Mouse (Mus musculus) C2C12 (cell line): ENCODE results near the gene Armh3. TPM values are rescaled to one million over a fixed set of nuclear protein-coding genes. Genes with fewer than 3 reads are reported as not detected.

ENCODE experiments used
- H3K27me3 ChIP-seq: one replicate; pipeline ENCODE4 v1.6.1; 2011; ENCODE audit not compliant: control insufficient read depth, insufficient read depth, insufficient read length
- H3K36me3 ChIP-seq: one replicate; pipeline ENCODE4 v1.6.1; 2011; ENCODE audit not compliant: control insufficient read depth, insufficient read depth
- H3K4me3 ChIP-seq: one replicate; pipeline ENCODE4 v1.5.1; 2011; ENCODE audit warnings: mild to moderate bottlenecking, control low read depth; ENCODE audit not compliant: poor library complexity, insufficient read depth, severe bottlenecking
- H3K79me2 ChIP-seq: one replicate; pipeline ENCODE4 v1.6.1; 2011; ENCODE audit not compliant: control insufficient read depth, insufficient read depth
- H3K79me3 ChIP-seq: one replicate; pipeline ENCODE4 v1.6.1; 2011; ENCODE audit warnings: low read depth, control low read depth
- H3ac ChIP-seq: one replicate; pipeline ENCODE3; 2011; ENCODE audit warnings: low read depth; ENCODE audit not compliant: control insufficient read depth, insufficient read length
- CEBPB ChIP-seq: IDR thresholded peaks from one replicate; pipeline ENCODE4 v1.6.1; 2011; ENCODE audit warnings: low read depth, mild to moderate bottlenecking, control low read depth, moderate library complexity
- CTCF ChIP-seq: IDR thresholded peaks from one replicate; pipeline ENCODE4 v1.5.1; 2011; ENCODE audit not compliant: control insufficient read depth, insufficient read depth, insufficient read length
- FOSL1 ChIP-seq: IDR thresholded peaks from one replicate; pipeline ENCODE4 v1.8.0; 2011; ENCODE audit warnings: mild to moderate bottlenecking, low read length; ENCODE audit not compliant: poor library complexity, insufficient read depth, severe bottlenecking
- MAX ChIP-seq: IDR thresholded peaks from one replicate; pipeline ENCODE4 v1.6.1; 2011; ENCODE audit warnings: mild to moderate bottlenecking, control low read depth
- MYOD1 ChIP-seq: IDR thresholded peaks from one replicate; pipeline ENCODE4 v1.6.1; 2011; ENCODE audit warnings: low read depth; ENCODE audit not compliant: control insufficient read depth, insufficient read length
- MYOG ChIP-seq: IDR thresholded peaks from one replicate; pipeline ENCODE4 v1.6.1; 2011; ENCODE audit not compliant: control insufficient read depth, insufficient read length; ENCODE audit errors: extremely low read depth
- USF1 ChIP-seq: IDR thresholded peaks from one replicate; pipeline ENCODE4 v1.6.1; 2011; ENCODE audit warnings: low read depth, mild to moderate bottlenecking, control low read depth, moderate library complexity
- polyA plus RNA-seq: library from polyadenylated mRNA; unstranded; fragments of >200 nt; fragmentation: generic; extraction: Trizol; gene quantifications from one replicate; pipeline ENCODE4 v1.2.1, GENCODE M21; 2012; ENCODE audit warnings: missing spikeins

The Armh3 gene
- polyA plus RNA-seq, 1 experiment: 6.4 TPM

- Histone ChIP-seq H3K79me3 (no peaks in the 10 kb centered on the region), H3ac (no peak overlapping the region), H3K4me3 (no peak overlapping the region), H3K79me2 (no peaks in the 10 kb centered on the region), H3K36me3 (no peaks in the 10 kb centered on the region), H3K27me3 (no peaks in the 10 kb centered on the region)
- no peak for TF ChIP-seq USF1
- TF ChIP-seq FOSL1: no peak
- TF ChIP-seq MYOD1: no peak
- TF ChIP-seq MYOG: no peak
- TF ChIP-seq MAX: no peak
Measured at GRCm38 (mm10) chr19:45789888-45790874, 208.1 kb downstream of the Armh3 start.

GRCm38 (mm10) chr19:45789365-45789764, 208.9 kb downstream of the Armh3 start:
- no peak overlapping the region for H3K4me3 ChIP-seq
- no peak for TF ChIP-seq MYOG
- TF ChIP-seq USF1: no peak
- TF ChIP-seq CTCF: no peak
- TF ChIP-seq CEBPB: no peak
- no peak for TF ChIP-seq FOSL1
- no peak for TF ChIP-seq MYOD1
- TF ChIP-seq MAX: no peak
- no peaks in the 10 kb centered on the region for H3K79me3 ChIP-seq
- H3ac ChIP-seq: no peak overlapping the region
- H3K36me3 ChIP-seq: no peaks in the 10 kb centered on the region
- no peaks in the 10 kb centered on the region for H3K79me2 ChIP-seq
- no peaks in the 10 kb centered on the region for H3K27me3 ChIP-seq

- no peak overlapping the region for H3ac ChIP-seq
Measured at GRCm38 (mm10) chr19:45788337-45788736, 210.0 kb downstream of the Armh3 start.

GRCm38 (mm10) chr19:45787450-45787849, 210.8 kb downstream of the Armh3 start:
- TF ChIP-seq USF1 (no peak), CEBPB (no peak), FOSL1 (no peak), MYOD1 (no peak), MAX (no peak)
- Histone ChIP-seq H3K79me2 (peaks cover 8% of the 10 kb centered on the region), H3K79me3 (peaks cover 5% of the 10 kb centered on the region), H3K27me3 (no peaks in the 10 kb centered on the region), H3K4me3 (no peak overlapping the region), H3K36me3 (no peaks in the 10 kb centered on the region), H3ac (no peak overlapping the region)

More at GRCm38 (mm10) chr19:45788337-45788736, 210.0 kb downstream of the Armh3 start:
- Histone ChIP-seq H3K4me3 (no peak overlapping the region), H3K79me2 (no peaks in the 10 kb centered on the region), H3K79me3 (no peaks in the 10 kb centered on the region), H3K36me3 (no peaks in the 10 kb centered on the region), H3K27me3 (no peaks in the 10 kb centered on the region)
- no peak for TF ChIP-seq MYOD1
- no peak for TF ChIP-seq FOSL1
- TF ChIP-seq MYOG: no peak
- TF ChIP-seq MAX: no peak
- no peak for TF ChIP-seq USF1
- no peak for TF ChIP-seq CEBPB
- no peak for TF ChIP-seq CTCF

- peaks cover 25% of the 10 kb centered on the region for H3K79me3 ChIP-seq
- H3K36me3 ChIP-seq: peaks cover 1% of the 10 kb centered on the region
- TF ChIP-seq USF1 (no peak), CEBPB (no peak), CTCF (no peak), MYOD1 (no peak), MYOG (no peak), MAX (no peak), FOSL1 (no peak)
- H3K27me3 ChIP-seq: no peaks in the 10 kb centered on the region
- H3ac ChIP-seq: no peak overlapping the region
- peaks cover 27% of the 10 kb centered on the region for H3K79me2 ChIP-seq
- no peak overlapping the region for H3K4me3 ChIP-seq
Measured at GRCm38 (mm10) chr19:45785470-45785869, 212.8 kb downstream of the Armh3 start.

GRCm38 (mm10) chr19:45783933-45784576, 214.2 kb downstream of the Armh3 start:
- Histone ChIP-seq H3K36me3 (peaks cover 16% of the 10 kb centered on the region), H3ac (peak overlapping the region; percentile 55), H3K79me2 (peaks cover 42% of the 10 kb centered on the region), H3K79me3 (peaks cover 39% of the 10 kb centered on the region), H3K27me3 (no peaks in the 10 kb centered on the region), H3K4me3 (no peak overlapping the region)
- TF ChIP-seq MAX (no peak), MYOG (no peak), MYOD1 (no peak), USF1 (no peak), CTCF (no peak), FOSL1 (no peak), CEBPB (no peak)
